Mouse (Mus musculus) hindbrain, postnatal 0 days (tissue): ENCODE results near the gene Col17a1. TPM values are rescaled to one million over a fixed set of nuclear protein-coding genes. Genes with fewer than 3 reads are reported as not detected.

Experiments used
- ATAC-seq: fragments of 200-750 bp; cut with Nextera tagmentation; 2 replicates; pipeline ENCODE4 v1.8.0; 2017; ENCODE audit warnings: mild to moderate bottlenecking, moderate TSS enrichment, moderate library complexity
- DNase-seq: peaks from one replicate; pipeline ENCODE4 v3.0.0-alpha.2; 2015; ENCODE audit warnings: low spot score
- H3K27ac ChIP-seq: fragments of 300-500 bp; sonication (generic); 2 replicates; pipeline ENCODE4 v1.5.1; 2014; ENCODE audit warnings: mild to moderate bottlenecking
- H3K27me3 ChIP-seq: fragments of 300-500 bp; sonication (generic); 2 replicates; pipeline ENCODE4 v1.6.1; 2014; ENCODE audit warnings: low read length, mixed read lengths; ENCODE audit not compliant: insufficient read depth
- H3K36me3 ChIP-seq: fragments of 300-500 bp; sonication (generic); 2 replicates; pipeline ENCODE4 v1.6.1; 2014; ENCODE audit warnings: low read length, mixed read lengths; ENCODE audit not compliant: insufficient read depth
- H3K4me1 ChIP-seq: fragments of 300-500 bp; sonication (generic); 2 replicates; pipeline ENCODE4 v1.6.1; 2014; ENCODE audit warnings: antibody characterized with exemption, low read length, mixed read lengths; ENCODE audit not compliant: insufficient read depth
- H3K4me2 ChIP-seq: fragments of 300-500 bp; sonication (generic); 2 replicates; pipeline ENCODE4 v1.6.1; 2014; ENCODE audit warnings: low read depth, mild to moderate bottlenecking, low read length, moderate library complexity, mixed read lengths
- H3K4me3 ChIP-seq: fragments of 300-500 bp; sonication (generic); 2 replicates; pipeline ENCODE4 v1.5.1; 2014; ENCODE audit warnings: low read length
- H3K9ac ChIP-seq: fragments of 300-500 bp; sonication (generic); replicated peaks from 2 replicates; pipeline ENCODE4 v1.6.1; 2014; ENCODE audit warnings: mild to moderate bottlenecking, low read length, moderate library complexity, mixed read lengths
- H3K9me3 ChIP-seq: fragments of 300-500 bp; sonication (generic); 2 replicates; pipeline ENCODE4 v1.6.1; 2016; ENCODE audit warnings: low read length, mixed read lengths
- CTCF ChIP-seq: IDR thresholded peaks from 2 replicates; pipeline ENCODE4 v1.5.1; 2016; ENCODE audit warnings: antibody characterized with exemption, control low read depth, low read depth
- WGBS: fragments of 180-500 bp; shearing (Covaris S2); extraction: QIAGEN DNeasy Blood & Tissue Kit; methylation state at CpG from one replicate; pipeline ENCODE4 v1.1.7; 2014; 5-methylcytosine and 5-hydroxymethylcytosine counted together
- polyA plus RNA-seq: library from polyadenylated mRNA; unstranded; fragments of >200 nt; fragmentation: Nextera tagmentation; extraction: Ambion mirVana; gene quantifications from 2 replicates; pipeline ENCODE4 v1.2.1, GENCODE M21; 2015
- total RNA-seq: library from RNA; depleted of rRNA; stranded (reverse); fragments of >200 nt; gene quantifications from 2 replicates; pipeline ENCODE4 v1.2.3, GENCODE M21; 2014

Gene Col17a1
- total and polyA plus RNA-seq, 2 experiments from 2014 or later = 0.47 to 0.61 TPM

- H3K36me3 ChIP-seq = peaks cover 27% of the 10 kb centered on the region
- no peak overlapping the region for H3K4me2 ChIP-seq
- no peaks in the 10 kb centered on the region for H3K27me3 ChIP-seq
- no peaks in the 10 kb centered on the region for H3K4me1 ChIP-seq
- H3K4me3 ChIP-seq = no peak overlapping the region
- no peak overlapping the region for H3K9ac ChIP-seq
- no peak for DNase-seq
- H3K9me3 ChIP-seq = no peaks in the 10 kb centered on the region
- no peak for ATAC-seq
- H3K27ac ChIP-seq = no peak overlapping the region
- TF ChIP-seq CTCF = no peak
- 93% methylated on average over 4 of the region's 4 CpGs for WGBS
Observed at GRCm38 (mm10) chr19:47635380-47635779, 56.5 kb downstream of the Col17a1 start.

GRCm38 (mm10) chr19:47631799-47632198, 60.1 kb downstream of the Col17a1 start:
- DNase-seq = no peak
- Histone ChIP-seq H3K9me3 (no peaks in the 10 kb centered on the region), H3K36me3 (0 out of 2 replicates have a peak, but pooled peaks cover 2% of the 10 kb centered on the region), H3K9ac (no peak overlapping the region), H3K27ac (no peak overlapping the region), H3K27me3 (no peaks in the 10 kb centered on the region), H3K4me3 (no peak overlapping the region), H3K4me1 (no peaks in the 10 kb centered on the region), H3K4me2 (no peak overlapping the region)
- no peak for ATAC-seq
- TF ChIP-seq CTCF = no peak
- 96% methylated on average over 5 of the region's 5 CpGs for WGBS

- TF ChIP-seq CTCF = no peak
- 80% methylated on average over 5 of the region's 5 CpGs for WGBS
- H3K4me2 ChIP-seq = no peak overlapping the region
- H3K9me3 ChIP-seq = no peaks in the 10 kb centered on the region
- H3K4me3 ChIP-seq = no peak overlapping the region
- H3K36me3 ChIP-seq = peaks cover 2% of the 10 kb centered on the region; the same call in 1 of the 2 replicates
- H3K4me1 ChIP-seq = no peaks in the 10 kb centered on the region
- no peak overlapping the region for H3K27ac ChIP-seq
- no peak overlapping the region for H3K9ac ChIP-seq
- no peaks in the 10 kb centered on the region for H3K27me3 ChIP-seq
- ATAC-seq = no peak
- DNase-seq = no peak
Observed at GRCm38 (mm10) chr19:47630381-47630780, 61.5 kb downstream of the Col17a1 start.

GRCm38 (mm10) chr19:47629068-47629467, 62.8 kb downstream of the Col17a1 start:
- H3K27me3 ChIP-seq = no peaks in the 10 kb centered on the region
- no peak overlapping the region for H3K4me2 ChIP-seq
- no peak overlapping the region for H3K9ac ChIP-seq
- peaks cover 4% of the 10 kb centered on the region; the same call in 1 of the 2 replicates for H3K36me3 ChIP-seq
- no peak for DNase-seq
- no peak overlapping the region for H3K27ac ChIP-seq
- 76% methylated on average over 5 of the region's 5 CpGs for WGBS
- no peak overlapping the region for H3K4me3 ChIP-seq
- TF ChIP-seq CTCF = no peak
- ATAC-seq = no peak
- no peaks in the 10 kb centered on the region for H3K4me1 ChIP-seq
- no peaks in the 10 kb centered on the region for H3K9me3 ChIP-seq

- 68% methylated on average over 10 of the region's 10 CpGs for WGBS
- Histone ChIP-seq H3K27me3 (no peaks in the 10 kb centered on the region), H3K27ac (no peak overlapping the region), H3K4me2 (no peak overlapping the region), H3K4me1 (no peaks in the 10 kb centered on the region), H3K9ac (no peak overlapping the region), H3K9me3 (no peaks in the 10 kb centered on the region), H3K36me3 (peaks cover 7% of the 10 kb centered on the region), H3K4me3 (no peak overlapping the region)
- DNase-seq (peak; percentile 42), ATAC-seq (no peak)
- TF ChIP-seq CTCF = no peak
Observed at GRCm38 (mm10) chr19:47627450-47627849, 64.4 kb downstream of the Col17a1 start.

- ATAC-seq = no peak
Observed at GRCm38 (mm10) chr19:47624940-47625711, 66.8 kb downstream of the Col17a1 start.

GRCm38 (mm10) chr19:47621478-47621877, 70.4 kb downstream of the Col17a1 start:
- 86% methylated on average over 8 of the region's 8 CpGs for WGBS
- H3K4me1 ChIP-seq = no peaks in the 10 kb centered on the region
- H3K4me3 ChIP-seq = no peak overlapping the region
- H3K4me2 ChIP-seq = no peak overlapping the region
- H3K27ac ChIP-seq = no peak overlapping the region
- DNase-seq (no peak), ATAC-seq (no peak)
- peaks cover 29% of the 10 kb centered on the region for H3K36me3 ChIP-seq
- no peak for TF ChIP-seq CTCF
- no peaks in the 10 kb centered on the region for H3K9me3 ChIP-seq
- H3K27me3 ChIP-seq = no peaks in the 10 kb centered on the region
- no peak overlapping the region for H3K9ac ChIP-seq

More at GRCm38 (mm10) chr19:47624940-47625711, 66.8 kb downstream of the Col17a1 start:
- Histone ChIP-seq H3K9ac (no peak overlapping the region), H3K9me3 (no peaks in the 10 kb centered on the region), H3K4me3 (no peak overlapping the region), H3K27ac (no peak overlapping the region), H3K36me3 (peaks cover 18% of the 10 kb centered on the region), H3K4me2 (no peak overlapping the region), H3K27me3 (no peaks in the 10 kb centered on the region), H3K4me1 (no peaks in the 10 kb centered on the region)
- peak; percentile 40 for DNase-seq
- no peak for TF ChIP-seq CTCF
- WGBS = 20% methylated on average over 10 of the region's 10 CpGs
